Mouse (Mus musculus) adrenal gland, postnatal 14 days (tissue): ENCODE results near the gene H2-K1. TPM values are rescaled to one million over a fixed set of nuclear protein-coding genes. Genes with fewer than 3 reads are reported as not detected.

ENCODE experiments used
- DNase-seq: peaks from one replicate; pipeline ENCODE4 v3.0.0; 2021; ENCODE audit warnings: mixed read lengths
- total RNA-seq: library from RNA; stranded (reverse); gene quantifications from 2 replicates; pipeline ENCODE4 v1.2.3, GENCODE M21; 2021

Gene H2-K1
- total RNA-seq, 1 experiment from 2014 or later = 212 TPM

DNA sequence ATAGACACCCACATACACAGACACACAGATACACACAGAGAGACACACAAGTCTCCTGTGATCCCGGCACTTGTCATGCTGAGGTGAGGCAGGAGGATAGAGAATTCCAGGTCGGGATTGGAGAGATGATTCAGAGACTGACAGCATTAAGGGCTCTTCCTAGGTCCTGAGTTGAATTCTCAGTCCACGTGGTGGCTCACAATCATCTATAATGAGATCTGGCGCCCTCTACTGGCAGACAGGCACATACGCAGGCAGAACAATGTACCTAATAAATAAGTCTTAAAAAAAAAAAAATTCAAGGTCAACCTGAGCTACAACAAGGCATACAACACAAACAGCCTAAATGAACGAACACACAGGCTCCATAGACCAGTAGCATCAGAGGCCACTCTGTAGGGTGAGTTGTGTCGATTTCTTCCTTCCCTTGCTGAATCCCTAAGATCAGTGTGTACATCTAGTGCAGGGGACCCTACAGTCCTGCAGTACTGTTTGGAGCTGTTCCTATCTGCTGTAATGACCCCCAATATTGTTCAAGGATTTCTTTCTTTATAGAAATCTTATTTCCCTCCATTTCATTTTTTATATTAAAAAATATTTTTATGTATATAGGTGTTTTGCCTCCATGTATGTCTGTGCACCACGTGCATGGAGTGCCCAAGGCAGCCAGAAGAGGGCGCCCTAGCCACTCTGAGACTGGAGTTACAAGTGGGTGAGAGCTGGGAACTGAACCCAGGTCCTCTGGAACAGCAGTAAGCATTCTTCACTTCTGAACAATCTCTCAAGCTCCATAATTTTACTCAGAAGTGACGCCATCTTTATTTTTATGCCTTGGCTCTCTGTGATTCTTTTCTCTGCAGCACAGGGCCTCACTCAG, 8.1 kb downstream of the H2-K1 start:
- DNase-seq = peak; percentile 84

DNA sequence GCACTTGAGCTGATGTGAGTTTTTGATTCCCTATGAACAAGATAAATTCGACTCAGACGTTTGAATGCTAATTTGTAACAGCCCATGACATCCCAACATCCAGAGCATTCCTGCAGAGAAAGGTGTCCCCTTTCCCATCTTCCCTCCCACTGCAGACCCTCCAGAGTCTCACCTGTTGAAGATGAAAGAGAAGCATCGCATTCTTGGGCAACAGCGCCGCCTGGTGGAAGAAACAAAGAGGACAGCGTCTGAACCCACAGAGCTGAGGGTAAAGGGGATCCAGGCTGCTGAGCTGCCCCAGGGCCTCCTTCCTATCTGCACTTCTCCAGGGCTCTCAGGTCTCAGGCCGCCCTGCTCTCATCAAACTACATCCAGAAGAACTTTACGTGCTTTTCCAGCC, 18.0 kb downstream of the H2-K1 start:
- DNase-seq = peak; percentile 73

DNA sequence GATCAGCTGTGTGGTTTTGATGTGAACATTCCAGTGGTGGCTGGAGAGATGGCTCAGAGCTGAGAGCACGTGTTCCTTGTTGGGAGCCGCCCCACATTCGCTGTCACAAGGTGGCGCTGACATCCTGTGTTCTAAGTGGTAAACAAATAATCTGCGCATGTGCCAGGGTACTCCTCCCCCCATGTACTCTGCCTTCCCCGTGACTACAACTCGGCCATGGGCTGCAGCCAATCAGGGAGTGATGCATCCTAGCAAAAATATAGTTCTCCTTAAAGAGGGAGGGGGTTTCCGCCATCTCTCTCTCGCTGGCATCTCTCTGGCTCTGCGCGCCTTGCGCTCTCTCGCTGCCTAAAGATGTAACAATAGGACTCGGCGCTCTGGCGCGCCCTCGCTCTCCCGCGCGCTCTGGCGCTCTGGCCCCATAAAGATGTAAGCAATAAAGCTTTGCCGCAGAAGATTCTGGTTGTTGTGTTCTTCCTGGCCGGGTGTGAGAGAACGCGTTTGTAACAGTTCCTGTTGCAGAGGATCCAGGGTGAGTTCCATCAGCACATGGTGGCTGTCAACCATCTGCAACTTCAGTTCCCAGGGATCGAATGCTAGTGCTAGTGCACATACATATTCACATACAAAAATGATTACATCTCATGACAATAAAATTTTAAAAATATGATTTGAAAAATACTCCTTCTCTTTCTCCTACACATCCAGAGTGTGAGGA, 18.8 kb downstream of the H2-K1 start:
- DNase-seq = peak; percentile 89

GRCm38 (mm10) chr17:33980181-33981035, 19.7 kb downstream of the H2-K1 start:
- DNase-seq = no peak

GRCm38 (mm10) chr17:33979512-33980050, 20.6 kb downstream of the H2-K1 start:
- no peak for DNase-seq

GRCm38 (mm10) chr17:33978631-33979031, 21.5 kb downstream of the H2-K1 start:
- DNase-seq = peak; percentile 89

DNA sequence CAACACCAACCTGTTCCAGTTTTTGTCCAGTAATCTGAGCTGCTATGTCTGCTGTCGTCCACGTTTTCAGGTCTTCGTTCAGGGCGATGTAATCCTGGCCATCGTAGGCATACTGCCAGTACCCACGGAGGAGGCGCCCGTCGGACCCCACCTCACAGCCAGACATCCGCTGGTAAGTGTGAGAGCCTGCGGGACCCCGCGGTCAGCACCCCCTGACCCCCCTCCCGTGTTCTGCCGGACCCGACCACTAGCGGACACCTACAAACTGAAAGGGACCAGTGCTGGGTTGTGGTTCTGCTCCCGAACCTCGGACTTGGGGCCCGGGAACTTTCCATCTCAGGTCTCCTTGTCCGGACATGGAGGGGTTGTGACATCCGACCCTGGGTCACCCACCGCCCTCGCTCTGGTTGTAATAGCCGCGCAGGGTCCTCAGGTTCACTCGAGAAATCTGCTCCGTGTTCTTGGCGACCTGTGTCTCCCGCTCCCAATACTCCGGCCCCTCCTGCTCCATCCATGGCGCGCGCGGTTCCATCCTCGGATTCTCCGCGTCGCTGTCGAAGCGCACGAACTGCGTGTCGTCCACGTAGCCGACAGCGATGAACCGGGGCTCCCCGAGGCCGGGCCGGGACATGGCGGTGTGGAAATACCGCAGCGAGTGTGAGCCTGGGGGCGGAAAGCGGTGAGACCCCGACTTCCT, 22.1 kb downstream of the H2-K1 start:
- DNase-seq = no peak

GRCm38 (mm10) chr17:33973572-33973971, 26.6 kb downstream of the H2-K1 start:
- no peak for DNase-seq

DNA sequence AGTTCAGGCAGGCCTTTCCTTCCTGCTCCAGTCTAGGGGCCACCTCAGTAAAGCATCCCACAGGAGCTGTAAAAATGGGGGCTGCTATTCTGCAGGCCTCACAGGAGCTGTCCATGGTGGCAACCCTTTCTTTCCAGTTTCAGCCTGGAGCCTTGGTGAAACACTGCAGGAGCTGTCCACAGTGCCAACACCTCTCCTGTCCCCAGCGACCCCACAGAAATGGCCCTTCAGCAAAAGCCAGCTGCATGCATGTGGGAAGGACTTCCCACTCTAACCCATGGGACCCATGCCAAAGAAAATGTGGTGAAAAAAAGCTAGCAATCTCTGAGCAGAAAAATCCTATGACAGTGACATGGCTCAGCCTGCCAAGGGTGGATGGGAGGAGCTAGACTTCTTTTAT, 27.5 kb downstream of the H2-K1 start:
- DNase-seq = peak; percentile 52

DNA sequence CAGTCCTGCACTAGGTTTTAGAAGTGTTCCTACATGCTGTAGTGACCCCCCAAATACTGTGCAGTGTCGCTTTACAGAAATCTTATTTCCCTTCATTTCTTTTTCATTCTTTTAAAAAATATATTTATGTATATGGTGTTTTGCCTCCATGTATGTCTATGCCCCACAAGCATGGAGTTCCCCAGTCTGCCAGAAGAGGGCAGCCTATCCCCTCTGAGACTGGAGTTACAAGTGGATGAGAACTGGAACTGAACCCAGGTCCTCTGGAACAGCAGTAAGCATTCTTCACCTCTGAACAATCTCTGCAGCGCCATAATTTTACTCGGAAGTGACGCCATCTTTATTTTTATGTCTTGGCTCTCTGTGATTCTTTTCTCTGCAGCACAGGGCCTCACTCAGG, 30.8 kb downstream of the H2-K1 start:
- no peak for DNase-seq

DNA sequence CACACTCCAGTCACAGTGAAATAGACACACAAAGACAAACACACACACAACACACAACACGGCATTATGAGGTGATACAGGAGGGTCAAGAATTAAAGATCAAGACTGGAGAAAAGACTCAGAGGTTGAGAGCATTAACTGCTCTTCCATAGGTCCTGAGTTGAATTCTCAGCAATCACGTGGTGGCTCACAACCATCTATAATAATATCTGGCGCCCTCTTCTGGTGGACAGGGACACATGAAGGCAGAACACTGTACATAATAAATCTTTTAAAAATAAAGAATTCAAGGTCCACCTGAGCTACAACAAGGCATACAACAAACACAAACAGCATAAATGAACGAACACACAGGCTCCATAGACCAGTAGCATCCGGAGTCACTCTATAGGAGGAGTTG, 31.2 kb downstream of the H2-K1 start:
- DNase-seq = peak; percentile 62

DNA sequence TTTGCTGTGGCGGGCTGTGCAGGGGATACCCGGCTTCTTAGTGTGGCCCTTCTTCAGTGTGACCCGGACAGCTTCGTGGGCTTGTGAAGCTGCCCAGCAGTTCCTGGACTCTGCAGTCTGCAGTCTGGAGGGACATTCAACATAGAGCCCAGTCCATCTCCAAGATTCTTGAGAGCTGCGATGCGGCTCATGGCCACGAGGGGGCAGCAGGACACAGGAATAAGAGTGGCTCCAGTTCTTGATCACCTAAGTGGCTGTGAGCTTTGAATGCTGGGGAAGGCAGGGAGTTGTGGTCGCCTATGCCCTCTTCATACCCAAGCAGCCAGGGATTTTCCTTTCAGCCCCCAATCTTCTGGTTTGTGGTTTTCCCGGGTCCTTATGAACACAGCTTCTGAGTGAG, 31.7 kb downstream of the H2-K1 start:
- DNase-seq = peak; percentile 83

GRCm38 (mm10) chr17:33965846-33966550, 34.1 kb downstream of the H2-K1 start:
- DNase-seq = peak; percentile 61

DNA sequence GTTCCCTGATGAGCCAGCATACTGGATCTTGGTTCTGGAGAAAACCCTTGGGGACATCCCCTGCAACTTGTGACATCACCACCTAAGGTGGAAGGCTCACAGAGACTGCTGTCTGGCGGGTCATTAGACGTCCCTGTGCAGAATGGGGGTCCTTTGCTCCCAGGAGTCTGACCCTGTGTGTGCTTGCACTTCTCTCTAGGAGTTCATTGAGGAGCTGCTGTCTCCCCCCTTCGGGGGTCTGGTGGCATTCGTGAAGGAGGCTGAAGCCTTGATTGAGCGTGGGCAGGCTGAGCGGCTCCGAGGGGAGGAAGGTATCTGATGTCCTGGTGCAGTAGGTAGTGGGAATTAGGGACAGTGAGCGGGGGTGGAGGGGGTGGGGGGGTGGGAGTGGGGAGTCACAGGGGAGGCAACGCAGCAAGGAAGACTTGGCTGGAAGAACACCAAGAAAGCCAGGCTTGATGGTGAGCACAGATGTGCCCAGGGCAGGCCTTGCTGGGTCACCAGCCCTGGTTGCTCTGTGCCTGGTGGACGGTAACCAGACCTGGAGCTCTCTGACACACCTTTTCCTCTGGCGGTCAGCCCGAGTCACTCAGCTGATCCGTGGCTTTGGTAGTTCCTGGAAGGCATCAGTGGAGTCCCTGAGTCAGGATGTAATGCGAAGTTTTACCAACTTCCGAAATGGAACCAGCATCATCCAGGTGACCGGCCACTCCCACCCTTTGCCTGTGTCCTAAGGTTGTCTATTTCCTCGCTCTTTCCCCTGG, 34.9 kb downstream of the H2-K1 start:
- DNase-seq = no peak

- no peak for DNase-seq
These were observed 37.3 kb downstream of the H2-K1 start for GRCm38 (mm10) chr17:33962876-33963275.

DNA sequence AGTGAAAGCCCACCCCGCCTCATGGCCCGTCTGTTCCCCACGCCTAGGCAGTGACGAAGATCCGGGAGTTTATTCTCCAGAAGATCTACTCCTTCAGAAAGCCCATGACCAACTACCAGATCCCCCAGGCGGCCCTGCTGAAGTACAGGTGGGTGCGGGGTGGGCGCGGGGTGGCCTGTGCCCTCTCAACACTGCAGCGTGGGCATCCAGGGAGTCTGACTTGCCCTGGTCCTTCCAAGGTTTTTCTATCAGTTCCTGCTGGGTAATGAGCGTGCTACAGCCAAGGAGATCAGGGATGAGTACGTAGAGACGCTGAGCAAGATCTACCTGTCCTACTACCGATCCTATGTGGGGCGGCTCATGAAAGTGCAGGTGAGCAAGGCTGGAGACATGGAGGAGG, 40.2 kb downstream of the H2-K1 start:
- no peak for DNase-seq

DNA sequence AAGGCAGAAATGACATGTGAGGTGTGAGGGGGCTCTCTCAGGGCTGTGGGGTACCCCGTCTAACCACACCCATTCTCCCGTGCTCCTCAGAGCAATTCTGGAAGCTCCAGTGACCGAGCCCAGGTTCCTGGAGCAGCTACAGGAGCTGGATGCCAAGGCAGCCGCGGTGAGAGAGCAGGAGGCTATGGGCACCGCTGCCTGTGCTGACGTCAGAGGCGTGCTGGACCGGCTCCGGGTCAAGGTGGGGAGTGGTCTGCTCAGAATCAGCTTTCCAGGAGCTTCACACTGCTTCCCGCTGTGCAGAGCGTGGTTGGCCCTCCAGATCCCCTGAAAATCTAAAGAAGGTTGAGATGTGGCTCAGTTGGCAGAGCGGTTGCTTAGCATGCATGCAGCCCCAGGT, 41.0 kb downstream of the H2-K1 start:
- DNase-seq = no peak

DNA sequence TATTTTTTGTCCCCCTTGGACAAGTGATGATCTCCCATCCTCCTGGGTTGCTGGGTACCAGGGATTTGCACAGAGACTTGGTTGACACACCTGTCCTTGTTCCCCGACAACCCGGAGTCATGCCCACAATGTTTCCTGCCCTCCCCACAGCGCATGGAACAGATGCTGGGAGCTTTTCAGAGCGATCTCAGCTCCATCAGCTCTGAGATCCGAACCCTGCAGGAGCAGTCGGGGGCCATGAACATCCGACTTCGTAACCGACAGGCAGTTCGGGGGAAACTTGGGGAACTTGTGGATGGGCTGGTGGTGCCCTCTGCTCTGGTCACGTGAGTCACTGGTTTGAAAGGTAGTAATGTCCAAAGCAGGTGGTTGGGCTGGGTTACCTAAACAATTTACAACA, 41.7 kb downstream of the H2-K1 start:
- DNase-seq = no peak

GRCm38 (mm10) chr17:33957493-33957892, 42.7 kb downstream of the H2-K1 start:
- DNase-seq = no peak

DNA sequence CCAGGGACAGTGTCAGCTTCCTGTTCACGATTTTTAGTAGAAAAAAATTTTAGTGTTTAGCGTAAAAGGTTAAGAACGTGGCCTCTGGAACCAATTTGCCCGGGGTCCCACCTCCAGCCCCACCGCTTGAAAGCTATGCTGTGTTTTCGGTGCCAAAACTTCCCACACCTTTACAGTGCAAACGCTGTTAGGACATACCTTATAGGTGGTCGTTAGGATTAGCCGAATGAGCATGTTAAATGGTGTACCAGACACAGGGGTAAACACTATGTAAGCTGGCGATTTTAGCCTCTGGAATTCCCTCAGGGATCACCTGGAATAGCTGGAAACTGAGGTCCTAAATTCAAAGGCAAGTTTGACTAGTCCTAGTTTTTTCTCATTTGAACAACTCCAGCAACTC, 43.8 kb downstream of the H2-K1 start:
- no peak for DNase-seq
